Mouse (Mus musculus) mouse trophoblast stem cell (cell line): ENCODE measurements around the gene Sectm1a.
"Not testable (repeated sequence)": the region's sequence is repeated elsewhere in the genome, so short reads cannot be mapped to it uniquely, and the experiment has no call there.

Experiments
- in situ Hi-C, 2 experiments: fragments of 300-500 bp; cut with MseI, MboI; formaldehyde crosslinking; loops; 2 replicates in 1 of 2; 3 replicates in 1 of 2; pipeline ENCODE4 v1.15.1; 2025

Sectm1a gene

DNA sequence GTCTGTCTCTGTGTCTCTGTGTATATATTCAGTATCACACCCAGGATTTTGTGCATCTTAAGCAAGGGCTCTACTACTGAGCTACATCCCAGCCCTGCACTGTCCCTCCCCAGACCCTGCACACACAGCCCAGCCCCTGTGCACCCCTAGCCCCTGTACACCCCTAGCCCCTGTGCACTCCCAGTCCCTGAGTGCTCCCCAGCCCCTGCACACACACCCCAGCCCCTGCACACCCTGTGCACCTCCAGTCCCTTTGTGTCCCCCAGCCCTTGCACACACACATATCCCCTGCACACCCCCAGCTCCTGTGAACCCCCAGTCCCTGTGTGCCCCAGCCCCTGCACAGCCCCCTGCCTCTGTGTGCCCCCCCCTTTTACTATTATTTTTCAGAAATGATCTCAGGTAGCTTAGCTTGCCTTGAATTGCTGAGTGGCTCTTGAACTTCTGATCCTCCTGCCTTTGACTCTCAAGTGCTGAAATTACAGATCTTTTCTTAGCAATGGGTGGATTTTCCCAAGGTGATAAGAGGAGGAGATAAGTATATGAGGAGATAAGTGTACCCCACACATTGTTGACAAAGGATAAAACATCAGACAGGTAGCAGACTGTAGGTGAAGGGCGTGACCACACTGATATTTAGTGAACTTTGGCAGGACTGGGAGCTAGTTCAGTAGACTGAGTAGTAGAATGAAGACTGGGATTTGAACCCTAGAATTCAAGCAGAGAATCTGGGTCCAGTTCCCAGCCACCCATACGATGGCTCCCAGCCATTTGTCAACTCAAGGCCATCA lies 8.9 kb upstream of the Sectm1a start:
- in situ Hi-C loops = no loop called here

DNA sequence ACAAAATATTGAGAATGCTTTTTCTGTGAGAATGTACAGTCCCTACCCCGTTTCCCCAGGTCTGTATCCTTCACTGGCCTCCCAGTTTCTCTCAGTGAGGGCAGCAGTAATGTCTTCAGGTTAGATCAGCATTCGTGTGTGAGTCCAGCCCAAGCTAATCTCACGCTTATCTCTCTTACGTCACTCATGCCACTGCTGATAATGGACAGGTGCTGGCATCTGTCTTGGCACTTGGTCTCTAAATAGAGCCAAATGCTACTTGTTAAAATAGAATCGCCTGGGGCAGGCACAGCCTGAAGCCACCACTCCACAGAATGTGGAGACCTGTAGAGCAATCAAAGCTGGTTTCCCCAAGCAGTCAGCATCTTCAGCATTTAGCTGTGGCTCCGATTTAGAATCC lies 8.0 kb upstream of the Sectm1a start:
- in situ Hi-C loops = no loop called here

DNA sequence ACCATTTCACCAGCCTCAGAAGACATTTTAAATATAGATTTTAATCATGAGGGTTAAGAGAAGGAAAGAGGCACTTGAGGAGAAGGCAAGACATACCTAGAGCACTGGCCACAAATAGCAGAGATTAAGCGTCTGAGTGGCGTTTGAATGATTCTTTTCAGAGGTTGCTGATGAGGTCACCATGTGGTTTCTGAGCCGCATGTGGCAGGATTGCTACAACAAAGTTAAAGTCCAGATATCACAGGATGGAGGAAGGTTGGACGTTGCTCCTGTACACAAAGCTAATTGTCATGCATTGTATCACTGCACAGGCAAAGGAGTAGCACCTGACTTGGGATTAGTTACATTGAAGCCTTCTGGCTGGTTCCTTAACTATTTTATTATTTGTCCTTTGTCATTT lies 5.3 kb upstream of the Sectm1a start:
- in situ Hi-C loops = no loop called here

DNA sequence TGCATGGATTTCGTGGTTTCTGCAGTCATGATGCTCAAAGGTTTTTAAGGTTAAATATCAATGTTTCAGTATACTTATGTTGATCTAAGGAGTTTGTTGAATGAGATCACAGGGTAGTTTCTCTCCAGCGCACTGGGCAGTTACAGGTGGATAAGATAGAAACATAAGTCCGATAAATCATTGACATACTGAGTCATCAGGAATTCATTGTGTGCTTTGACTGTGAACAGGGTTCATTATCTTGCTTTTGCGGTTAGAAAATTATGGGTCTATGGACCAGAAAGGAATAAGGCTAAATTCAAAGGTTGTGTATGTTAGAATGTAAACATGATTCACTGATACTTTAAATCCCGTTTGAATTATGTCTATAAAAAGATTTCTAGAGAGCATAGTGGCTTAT lies 4.2 kb upstream of the Sectm1a start:
- in situ Hi-C loops = no loop called here

DNA sequence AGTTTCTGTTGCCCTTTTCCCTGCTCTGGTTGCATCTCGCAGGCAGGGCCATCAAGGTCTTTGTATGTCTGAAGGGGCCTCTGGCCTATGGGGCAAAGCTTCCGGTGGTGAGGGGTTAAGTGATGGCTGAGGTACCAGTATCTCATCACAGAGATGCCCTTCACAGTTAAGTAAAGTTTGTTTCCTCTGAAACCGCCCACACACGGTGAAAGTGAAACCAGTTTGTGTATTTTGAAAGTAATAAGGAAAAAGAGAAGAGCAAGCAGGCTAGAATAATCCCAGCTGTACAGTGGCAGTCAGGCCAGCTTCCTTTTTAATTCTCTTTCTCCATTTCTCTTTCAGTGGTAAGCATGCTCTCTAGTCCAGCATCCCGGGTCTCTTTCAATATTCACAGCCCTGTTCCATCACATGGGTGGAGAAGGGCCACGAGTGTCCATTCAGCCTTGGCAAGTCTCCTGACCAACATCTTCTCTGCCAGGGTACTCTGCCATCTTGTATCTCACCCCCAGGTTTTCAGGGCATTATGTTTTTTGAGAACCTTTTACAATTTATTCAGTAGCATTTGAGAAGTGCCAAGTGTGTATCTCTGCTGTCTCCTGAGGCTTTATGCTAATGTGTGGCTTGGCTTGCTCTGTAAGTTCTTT lies 2.0 kb upstream of the Sectm1a start:
- in situ Hi-C loops = no loop called here

DNA sequence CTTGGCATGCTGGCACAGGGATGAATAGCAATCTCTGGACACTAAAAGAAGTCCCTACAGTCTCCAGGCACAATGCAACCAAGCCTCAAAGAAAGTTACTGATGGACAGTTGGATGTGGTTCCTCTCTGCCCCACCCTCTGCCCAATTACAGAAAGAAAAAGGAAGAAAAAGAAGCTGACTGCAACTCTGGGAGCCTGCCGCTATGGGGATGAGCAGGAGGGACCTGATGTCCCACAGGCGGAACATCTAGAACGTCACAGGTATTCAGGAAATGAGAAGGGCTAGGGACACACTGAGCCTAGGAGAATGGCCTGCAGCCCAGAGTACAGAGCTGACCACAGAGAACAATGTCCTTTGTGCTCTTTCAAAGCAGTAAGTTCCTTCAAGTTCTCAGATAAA lies 1.2 kb upstream of the Sectm1a start:
- in situ Hi-C loops = no loop called here

DNA sequence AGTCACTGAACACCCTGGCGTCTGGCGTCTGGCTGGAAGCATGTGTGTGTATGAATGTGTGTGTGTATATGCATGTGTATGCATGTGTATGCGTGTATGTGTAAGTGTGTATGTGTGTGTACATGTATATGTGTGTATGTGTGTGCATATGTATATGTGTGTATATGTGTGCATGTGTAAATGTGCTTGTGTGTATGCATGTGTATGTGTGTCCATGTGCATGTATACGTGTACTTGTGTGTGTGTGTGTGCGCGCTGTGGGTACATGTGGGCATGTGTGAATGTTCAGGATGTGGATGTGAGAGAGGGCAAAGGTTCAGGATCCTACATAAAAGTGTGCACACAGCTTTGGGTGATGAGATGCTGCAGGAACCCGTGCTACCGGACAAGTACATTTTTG lies 690 bp downstream of the Sectm1a start:
- in situ Hi-C loops = no loop called here

DNA sequence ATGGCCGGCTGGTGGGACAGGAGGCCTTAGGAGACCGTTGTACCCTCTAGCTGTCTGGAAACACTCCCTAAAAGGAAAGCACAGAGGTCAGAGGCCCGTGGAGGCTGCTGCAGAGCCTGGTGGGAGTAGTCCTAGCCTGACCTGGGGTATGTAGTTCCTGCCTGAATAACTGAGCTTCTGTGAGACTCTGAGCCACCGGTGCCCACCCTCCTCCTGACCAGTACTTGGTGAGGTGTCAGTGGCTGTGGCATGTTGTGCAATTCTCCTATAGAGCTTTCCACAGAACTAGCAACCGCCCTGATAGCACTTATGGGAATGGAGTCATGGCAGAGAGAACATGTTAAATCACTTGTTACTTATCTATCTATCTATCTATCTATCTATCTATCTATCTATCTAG lies 5.4 kb downstream of the Sectm1a start:
- in situ Hi-C loops = no loop called here

DNA sequence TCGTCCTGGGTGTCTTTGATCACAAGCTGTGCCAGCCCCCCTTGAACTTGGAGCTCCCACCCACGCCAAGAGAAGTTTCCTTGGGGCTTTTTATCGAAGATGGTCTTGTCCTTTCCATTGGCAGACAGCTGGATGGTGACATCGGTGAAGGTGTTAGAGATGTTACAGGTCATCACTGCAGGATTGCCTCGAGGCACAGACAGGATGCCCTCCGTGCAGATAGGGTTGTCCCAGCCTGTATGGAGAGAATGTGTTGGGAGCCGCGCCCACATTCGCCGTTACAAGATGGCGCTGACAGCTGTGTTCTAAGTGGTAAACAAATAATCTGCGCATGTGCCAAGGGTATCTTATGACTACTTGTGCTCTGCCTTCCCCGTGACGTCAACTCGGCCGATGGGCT lies 11.4 kb downstream of the Sectm1a start:
- in situ Hi-C loops = not testable (repeated sequence)

DNA sequence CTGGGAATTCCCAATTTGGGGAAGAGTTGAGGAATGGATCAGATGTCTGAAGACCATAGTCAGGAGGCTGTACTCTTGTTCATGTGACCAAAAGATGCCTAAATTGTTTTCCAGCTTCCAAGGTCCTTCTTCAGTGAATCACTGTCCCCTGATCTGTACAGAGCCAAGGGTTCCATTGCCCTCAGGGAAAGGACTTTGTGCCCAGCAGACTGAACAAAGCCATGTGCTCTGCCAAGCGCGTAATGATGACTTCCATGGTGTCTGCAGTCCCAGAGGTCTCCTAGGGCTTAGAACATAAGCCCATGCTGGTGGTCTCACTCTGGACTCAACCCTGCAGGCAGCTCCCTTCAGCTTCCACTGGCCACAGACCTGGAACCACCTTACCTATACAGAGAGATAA lies 13.1 kb downstream of the Sectm1a start:
- in situ Hi-C loops = no loop called here

DNA sequence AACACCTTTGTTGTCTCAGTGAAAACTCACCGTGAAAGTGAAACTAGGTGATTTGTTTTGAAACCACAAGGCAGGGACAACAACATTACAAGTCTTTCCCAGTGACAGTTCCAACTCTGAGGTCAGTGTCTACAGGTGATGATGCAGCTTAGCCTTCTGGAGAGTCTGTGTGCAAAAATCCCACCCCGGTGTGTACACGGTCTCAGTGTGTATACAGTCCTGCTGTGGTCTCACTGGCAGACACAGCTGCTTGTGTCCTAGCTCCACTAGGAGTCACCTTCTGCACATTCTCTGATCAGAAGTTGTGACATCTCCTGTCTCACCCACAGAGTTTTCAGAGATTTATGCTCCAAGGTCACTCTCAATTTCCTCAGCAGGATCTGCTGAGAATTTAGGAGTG lies 16.8 kb downstream of the Sectm1a start:
- in situ Hi-C loops = no loop called here

DNA sequence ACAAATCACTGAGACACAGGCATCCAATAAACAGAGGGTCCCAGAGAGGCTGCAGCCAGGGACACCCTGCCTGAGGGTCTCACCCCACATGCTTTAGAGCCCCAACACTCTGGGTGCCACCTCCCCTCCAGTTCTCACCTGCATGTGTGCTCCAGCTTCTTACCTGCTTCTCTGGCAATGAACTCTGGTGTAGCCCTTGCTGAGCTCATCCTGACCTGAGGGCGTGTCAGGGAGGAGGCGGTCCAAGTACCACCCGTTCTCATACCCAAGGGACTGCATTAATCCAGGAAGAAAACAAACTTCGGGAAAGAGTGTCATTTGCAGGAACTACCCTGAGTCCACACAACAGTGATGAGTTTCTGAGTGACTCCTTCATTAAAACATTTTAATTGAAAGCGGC lies 17.6 kb downstream of the Sectm1a start, which contains the start of gene Sectm1b:
Gene Sectm1b (minus strand): TSS at position 191 of the 400 bp plus-strand sequence.
- in situ Hi-C loops = no loop called here

DNA sequence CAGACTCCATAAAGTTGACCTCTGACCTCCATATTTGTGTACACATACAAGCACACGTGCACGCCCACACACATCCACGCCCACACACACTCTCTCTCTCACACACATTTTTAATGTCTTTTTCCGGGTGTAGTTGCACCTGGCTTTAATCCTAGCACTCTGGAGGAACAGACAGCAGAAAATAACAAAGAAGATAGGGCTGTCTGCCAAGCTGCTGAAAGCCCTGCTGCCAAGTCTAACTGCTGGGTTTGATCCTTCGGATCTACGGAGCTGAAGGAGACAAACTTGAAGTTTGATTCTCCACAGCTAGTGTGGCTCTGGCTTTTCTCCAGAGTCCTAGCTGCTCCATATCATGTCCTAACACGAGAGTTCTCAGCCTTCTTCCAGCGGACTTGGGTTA lies 19.4 kb downstream of the Sectm1a start:
- in situ Hi-C loops = no loop called here

DNA sequence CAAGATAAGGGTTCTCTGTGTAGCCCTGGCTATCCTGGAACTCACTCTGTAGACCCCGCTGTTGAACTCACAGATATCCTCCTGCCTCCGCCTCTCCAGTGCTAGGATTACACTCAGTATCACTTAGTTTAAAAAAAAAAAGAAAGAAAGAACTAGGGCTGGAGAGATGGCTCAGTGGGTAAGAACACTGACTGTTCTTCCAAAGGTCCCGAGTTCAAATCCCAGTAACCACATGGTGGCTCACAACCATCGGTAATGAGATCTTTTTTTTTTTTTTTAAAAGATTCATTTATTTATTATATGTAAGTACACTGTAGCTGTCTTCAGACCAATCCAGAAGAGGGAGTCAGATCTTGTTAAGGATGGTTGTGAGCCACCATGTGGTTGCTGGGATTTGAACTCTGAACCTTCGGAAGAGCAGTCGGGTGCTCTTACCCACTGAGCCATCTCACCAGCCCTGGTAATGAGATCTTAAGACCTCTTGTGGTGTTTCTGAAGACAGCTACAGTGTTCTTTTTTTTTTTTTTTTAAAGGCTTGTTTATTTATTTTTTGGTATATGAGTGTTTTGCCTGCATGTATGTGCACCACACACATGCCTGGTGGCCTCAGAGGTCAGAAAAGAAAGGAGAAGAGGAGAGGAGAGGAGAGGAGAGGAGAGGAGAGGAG lies 20.5 kb downstream of the Sectm1a start:
- in situ Hi-C loops = not testable (repeated sequence)

DNA sequence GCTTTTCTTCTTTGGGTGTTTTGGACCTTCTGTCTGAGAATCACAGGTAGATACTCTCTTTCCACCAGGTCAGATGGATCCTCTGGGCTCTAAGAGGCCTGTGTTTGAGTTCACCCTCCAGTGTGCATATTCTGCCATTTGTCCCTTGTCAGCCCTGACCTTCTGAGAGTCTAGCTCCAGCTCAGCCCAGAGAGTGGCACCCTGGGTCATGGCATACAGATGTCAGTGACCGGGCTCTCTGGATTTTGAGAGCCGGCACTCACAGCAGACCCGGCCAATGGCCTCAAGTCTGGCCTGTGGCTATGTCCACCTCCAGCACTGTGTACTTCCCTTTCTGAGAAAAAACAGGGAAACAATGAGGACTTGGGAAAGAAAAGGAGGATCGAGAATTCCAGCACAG lies 21.5 kb downstream of the Sectm1a start:
- in situ Hi-C loops = no loop called here

DNA sequence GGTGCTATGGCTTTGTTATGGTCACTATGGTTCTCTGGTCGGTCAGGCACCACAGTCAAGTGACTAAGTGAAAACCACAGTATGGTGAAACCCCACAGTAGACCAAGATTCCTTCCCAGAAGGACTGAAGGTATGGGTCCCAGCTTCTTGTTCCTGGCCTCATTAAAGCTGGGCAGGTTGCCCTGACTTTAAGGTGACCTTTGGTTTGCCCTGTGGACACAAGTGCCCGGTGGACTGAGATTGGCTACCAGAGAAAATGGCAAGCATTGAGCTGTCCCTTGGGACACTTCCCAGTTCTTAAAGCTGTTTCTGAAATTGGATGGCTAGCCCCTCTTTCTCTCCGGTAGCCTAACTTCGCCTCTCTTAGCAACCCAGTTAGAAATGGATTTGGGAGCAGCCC lies 22.1 kb downstream of the Sectm1a start:
- in situ Hi-C loops = no loop called here

DNA sequence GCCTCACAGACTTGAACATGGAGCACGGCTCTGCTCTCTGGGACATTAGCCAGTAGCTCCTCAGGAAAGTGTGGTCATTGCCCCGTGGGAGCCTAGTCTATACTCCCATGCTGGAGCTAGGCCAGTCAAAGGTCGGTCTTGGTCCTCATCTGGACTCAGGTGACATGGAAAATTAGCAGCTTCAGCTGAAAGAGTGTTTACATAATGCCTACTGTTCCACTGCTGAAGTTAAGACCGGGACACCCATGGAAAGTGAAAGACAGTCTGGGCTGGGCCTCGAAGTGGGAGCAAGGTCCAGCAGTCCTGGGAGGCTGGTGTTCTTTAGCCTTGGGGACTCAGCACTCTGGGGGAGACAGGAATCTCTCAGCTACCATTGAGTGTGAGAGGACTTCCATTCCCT lies 22.9 kb downstream of the Sectm1a start:
- in situ Hi-C loops = no loop called here

DNA sequence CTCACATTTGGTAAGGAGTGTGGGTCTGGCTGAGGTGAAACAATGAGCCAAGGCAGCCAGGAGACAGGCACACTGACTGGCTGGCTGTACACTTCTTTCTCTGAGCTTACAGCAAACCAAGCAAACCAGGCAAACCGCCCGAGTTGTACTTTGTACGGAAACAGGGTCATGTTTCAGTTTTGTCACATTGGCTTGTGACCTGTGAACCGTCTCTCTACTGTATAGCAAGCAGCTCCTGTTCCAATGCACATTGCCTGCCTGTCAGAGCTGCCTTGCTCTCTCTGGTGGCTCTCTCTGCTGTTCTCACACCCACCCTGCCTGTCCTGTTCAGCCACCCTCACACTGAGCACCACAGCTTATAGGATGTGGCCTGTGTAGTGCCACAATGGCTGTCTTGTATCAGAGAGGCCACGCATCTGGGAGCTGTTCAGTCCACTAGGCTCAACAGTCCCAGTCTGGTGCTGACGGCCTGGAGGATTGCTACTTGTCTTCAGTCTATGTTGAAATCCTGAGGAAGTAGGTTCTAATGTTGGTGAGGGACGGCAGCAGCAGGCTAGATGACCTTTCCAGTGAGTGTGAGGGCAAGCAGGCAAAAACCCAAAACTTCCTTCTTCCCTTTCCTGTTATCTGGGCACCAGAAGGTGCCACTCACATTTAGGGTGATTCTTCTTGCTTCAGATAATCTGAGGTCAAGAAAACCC lies 24.3 kb downstream of the Sectm1a start:
- in situ Hi-C loops = no loop called here

DNA sequence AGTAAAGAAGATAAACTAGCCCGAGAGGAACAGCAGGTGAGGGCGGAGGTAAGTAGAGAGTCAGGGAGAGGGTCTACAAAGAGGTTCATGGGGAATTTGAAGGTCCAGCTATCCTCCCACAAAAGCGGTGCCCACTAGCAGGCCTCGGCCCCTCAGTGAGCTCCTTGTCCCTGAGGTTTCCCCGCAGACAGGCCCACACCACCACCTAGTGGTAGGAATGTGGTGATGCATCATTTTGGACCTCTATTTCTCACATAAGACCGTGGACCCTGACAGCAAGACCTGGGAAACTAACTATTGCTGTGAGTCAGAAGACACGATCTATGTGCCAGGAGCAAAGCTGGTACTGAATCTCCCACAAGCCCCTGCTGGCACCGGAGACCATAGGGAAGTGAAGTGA lies 27.5 kb downstream of the Sectm1a start:
- in situ Hi-C loops = no loop called here

DNA sequence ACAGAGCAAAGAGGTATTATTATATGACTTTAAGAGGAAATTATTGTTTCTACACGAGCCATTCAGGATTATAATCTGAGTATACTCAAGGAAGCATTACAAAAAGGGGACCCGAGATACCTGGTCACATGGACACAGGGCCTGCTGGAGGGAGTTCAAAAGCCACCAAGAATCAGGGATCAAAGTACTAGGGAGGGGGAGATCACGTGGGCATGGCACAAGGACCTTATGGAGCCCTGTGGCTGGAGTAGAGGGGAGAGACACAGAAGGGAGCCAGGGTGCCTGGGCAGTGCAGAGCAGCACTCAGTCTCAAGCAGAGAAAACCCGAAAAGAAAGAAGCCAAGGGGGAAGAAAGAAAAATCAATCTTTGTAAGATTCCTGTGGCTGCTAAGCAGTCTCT lies 28.6 kb downstream of the Sectm1a start:
- in situ Hi-C loops = no loop called here

DNA sequence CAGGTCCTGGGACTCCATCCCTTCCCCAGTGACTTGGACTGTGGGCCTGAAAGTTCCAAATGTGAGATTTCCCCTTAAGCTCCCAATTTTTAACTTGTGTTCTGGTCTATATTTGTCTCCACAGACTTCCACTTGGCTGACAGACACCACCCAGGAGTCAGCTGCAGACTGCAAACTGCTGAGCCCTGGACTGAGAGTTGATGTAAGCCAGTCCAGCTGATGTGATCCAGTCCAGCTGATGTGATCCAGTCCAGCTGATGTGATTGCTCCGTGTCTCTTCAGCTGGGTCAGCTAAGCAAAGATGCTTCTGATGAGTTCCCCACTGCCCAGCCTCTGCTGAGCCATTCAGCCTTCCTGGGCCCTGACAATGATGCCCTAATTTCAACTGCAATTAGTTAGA lies 29.2 kb downstream of the Sectm1a start:
- in situ Hi-C loops = no loop called here

DNA sequence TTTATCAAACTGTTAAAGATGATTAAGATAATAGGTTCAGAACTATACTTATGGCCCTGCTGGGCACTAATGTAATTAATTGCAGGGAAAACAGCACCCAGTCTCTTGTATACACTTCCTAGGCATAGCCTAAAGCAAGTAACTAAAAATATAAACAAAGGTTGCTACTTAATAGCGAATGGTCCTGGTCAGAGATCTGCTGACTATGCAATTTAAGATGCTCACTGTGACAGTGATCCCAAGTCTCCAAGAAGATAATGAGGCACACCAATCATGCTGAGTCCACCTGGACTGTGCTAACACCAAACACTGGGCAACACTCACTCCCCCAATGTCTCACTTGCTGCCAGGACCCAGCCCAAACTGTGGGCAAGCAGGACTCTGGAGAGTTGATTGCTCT lies 31.2 kb downstream of the Sectm1a start:
- in situ Hi-C loops = loop anchor here in 1 of 2 experiments (5.0 kb wide), 1 partner anchor 38 kb away; no protein-coding TSS in a partner anchor
